Mouse (Mus musculus) intestine, embryonic 16.5 days (tissue): ENCODE results near the gene Gm13941. TPM values are rescaled to one million over a fixed set of nuclear protein-coding genes. Genes with fewer than 3 reads are reported as not detected.
A peak's percentile ranks its signal among the peaks of the same experiment; 100 is the strongest.

Experiments
- ATAC-seq: fragments of 200-750 bp; cut with Nextera tagmentation; 2 replicates; pipeline ENCODE4 v1.8.0; 2017; ENCODE audit warnings: moderate TSS enrichment, moderate library complexity
- H3K27ac ChIP-seq: fragments of 300-500 bp; sonication (generic); 2 replicates; pipeline ENCODE4 v1.5.1; 2014; ENCODE audit warnings: mild to moderate bottlenecking, low read length
- H3K27me3 ChIP-seq: fragments of 300-500 bp; sonication (generic); replicated peaks from 2 replicates; pipeline ENCODE4 v1.6.1; 2014; ENCODE audit warnings: low read length, control low read depth, mixed read lengths; ENCODE audit not compliant: control insufficient read depth, insufficient read depth
- H3K36me3 ChIP-seq: fragments of 300-500 bp; sonication (generic); 2 replicates; pipeline ENCODE4 v1.6.1; 2014; ENCODE audit warnings: low read length, control low read depth; ENCODE audit not compliant: control insufficient read depth, insufficient read depth
- H3K4me1 ChIP-seq: fragments of 300-500 bp; sonication (generic); 2 replicates; pipeline ENCODE4 v1.6.1; 2014; ENCODE audit warnings: low read length, control low read depth, mixed read lengths; ENCODE audit not compliant: control insufficient read depth, insufficient read depth
- H3K4me2 ChIP-seq: fragments of 300-500 bp; sonication (generic); 2 replicates; pipeline ENCODE4 v1.6.1; 2014; ENCODE audit warnings: low read depth, low read length, control low read depth
- H3K4me3 ChIP-seq: fragments of 300-500 bp; sonication (generic); 2 replicates; pipeline ENCODE4 v1.5.1; 2014; ENCODE audit warnings: mild to moderate bottlenecking, low read length
- H3K9ac ChIP-seq: fragments of 300-500 bp; sonication (generic); 2 replicates; pipeline ENCODE4 v1.6.1; 2014; ENCODE audit warnings: low read depth, low read length
- H3K9me3 ChIP-seq: fragments of 300-500 bp; sonication (generic); 2 replicates; pipeline ENCODE4 v1.6.1; 2016; ENCODE audit warnings: low read length, control low read depth; ENCODE audit not compliant: control insufficient read depth
- WGBS: fragments of 180-500 bp; shearing (Covaris S2); extraction: QIAGEN DNeasy Blood & Tissue Kit; methylation state at CpG from one replicate; pipeline ENCODE4 v1.1.7; 2014; 5-methylcytosine and 5-hydroxymethylcytosine counted together
- polyA plus RNA-seq: library from polyadenylated mRNA; unstranded; fragments of >200 nt; fragmentation: Nextera tagmentation; extraction: Ambion mirVana; gene quantifications from 2 replicates; pipeline ENCODE4 v1.2.1, GENCODE M21; 2015

Gm13941 gene
- polyA plus RNA-seq, result not detected in 2 replicates

GRCm38 (mm10) chr2:111105882-111106281, at the start of gene Gm13941:
Gene Gm13941, minus strand, starts transcription at chr2:111105982.
- Histone ChIP-seq H3K9ac (no peak within 1 kb of the TSS), H3K27me3 (no peaks in the 10 kb centered on the region), H3K9me3 (no peaks in the 10 kb centered on the region), H3K4me3 (no peak within 1 kb of the TSS), H3K4me2 (no peak within 1 kb of the TSS), H3K27ac (no peak within 1 kb of the TSS), H3K4me1 (no peaks in the 10 kb centered on the region), H3K36me3 (no peaks in the 10 kb centered on the region)
- no peak for ATAC-seq

- ATAC-seq, result no peak
- Histone ChIP-seq H3K9ac (no peak within 1 kb of the TSS), H3K36me3 (no peaks in the 10 kb centered on the region), H3K4me3 (no peak within 1 kb of the TSS), H3K27ac (no peak within 1 kb of the TSS), H3K9me3 (no peaks in the 10 kb centered on the region), H3K4me1 (no peaks in the 10 kb centered on the region), H3K27me3 (no peaks in the 10 kb centered on the region), H3K4me2 (no peak within 1 kb of the TSS)
- 67% methylated on average over 2 of the region's 2 CpGs for WGBS
Measured at GRCm38 (mm10) chr2:111152836-111153235, 47.1 kb upstream of the Gm13941 start, which contains the start of gene Gm15130. Gene Gm15130, minus strand, starts transcription at chr2:111152936.

GRCm38 (mm10) chr2:111135739-111136138, 30.0 kb upstream of the Gm13941 start:
- Histone ChIP-seq H3K27me3 (no peaks in the 10 kb centered on the region), H3K9me3 (no peaks in the 10 kb centered on the region), H3K9ac (no peak overlapping the region), H3K36me3 (no peaks in the 10 kb centered on the region), H3K4me2 (no peak overlapping the region), H3K27ac (no peak overlapping the region), H3K4me3 (no peak overlapping the region), H3K4me1 (no peaks in the 10 kb centered on the region)
- no peak for ATAC-seq
- WGBS, result 68% methylated on average over 5 of the region's 5 CpGs

GRCm38 (mm10) chr2:111058586-111059261, 47.1 kb downstream of the Gm13941 start:
- Histone ChIP-seq H3K36me3 (no peaks in the 10 kb centered on the region), H3K27ac (no peak overlapping the region), H3K4me3 (no peak overlapping the region), H3K27me3 (no peaks in the 10 kb centered on the region), H3K9ac (no peak overlapping the region), H3K4me2 (no peak overlapping the region), H3K4me1 (no peaks in the 10 kb centered on the region), H3K9me3 (no peaks in the 10 kb centered on the region)
- WGBS, result 93% methylated on average over 1 of the region's 1 CpGs
- peak; percentile 56 for ATAC-seq

Other genes starting within 250 kb of the Gm13941 start
- 0.09 TPM in 1 of 2 replicates, not detected in the other for gene Ano3, start 155.1 kb downstream of the Gm13941 start, polyA plus RNA-seq
- gene Gm15130, start 47.0 kb upstream of the Gm13941 start, polyA plus RNA-seq, result not detected in 2 replicates
- not detected in 2 replicates for gene 4930430A15Rik, start 123.6 kb upstream of the Gm13941 start, polyA plus RNA-seq
- gene Olfr1275, start 129.3 kb upstream of the Gm13941 start, polyA plus RNA-seq, result not detected in 2 replicates
- not detected in 2 replicates for gene Olfr1276, start 148.5 kb upstream of the Gm13941 start, polyA plus RNA-seq
- not detected in 2 replicates for gene Olfr1277, start 168.1 kb upstream of the Gm13941 start, polyA plus RNA-seq
- gene Olfr1278, start 184.2 kb upstream of the Gm13941 start, polyA plus RNA-seq, result not detected in 2 replicates
- gene Olfr1279, start 194.7 kb upstream of the Gm13941 start, polyA plus RNA-seq, result not detected in 2 replicates
- not detected in 2 replicates for gene Olfr1280, start 208.0 kb upstream of the Gm13941 start, polyA plus RNA-seq
- not detected in 2 replicates for gene Olfr1281, start 220.5 kb upstream of the Gm13941 start, polyA plus RNA-seq
- gene Olfr1282, start 230.1 kb upstream of the Gm13941 start, polyA plus RNA-seq, result not detected in 2 replicates